Mouse (Mus musculus): ENCODE data around the gene Gm17482. TPM values are rescaled to one million over a fixed set of nuclear protein-coding genes. Genes with fewer than 3 reads are reported as not detected.

Gene Gm17482
- polyA plus RNA-seq, 1 experiment = not detected

GRCm38 (mm10) chr6:115288223-115288622 is 61.1 kb downstream of the Gm17482 start:
- H3K27ac ChIP-seq (ENCODE audit: control insufficient read depth, insufficient read depth, low read depth, low read length, poor library complexity) = no peak overlapping the region
- TF ChIP-seq POLR2A (IDR thresholded peaks at IDR 0.05; ENCODE audit: borderline replicate concordance, control insufficient read depth, low read depth, low read length) (no peak), CTCF (IDR thresholded peaks at IDR 0.05; ENCODE audit: control insufficient read depth, insufficient read depth, low read length) (no peak)
- no peak overlapping the region for H3K4me3 ChIP-seq (replicated peaks; ENCODE audit: control insufficient read depth, low read depth, low read length)
- no peaks in the 10 kb centered on the region for H3K4me1 ChIP-seq (ENCODE audit: control insufficient read depth, insufficient read depth, low read length)
- WGBS = 70% methylated on average over 3 of the region's 3 CpGs

- WGBS = 60% methylated on average over 5 of the region's 5 CpGs
- Histone ChIP-seq H3K4me3 (replicated peaks; ENCODE audit: control insufficient read depth, low read depth, low read length) (no peak overlapping the region), H3K4me1 (ENCODE audit: control insufficient read depth, insufficient read depth, low read length) (no peaks in the 10 kb centered on the region), H3K27ac (ENCODE audit: control insufficient read depth, insufficient read depth, low read depth, low read length, poor library complexity) (no peak overlapping the region)
- TF ChIP-seq CTCF (IDR thresholded peaks at IDR 0.05; ENCODE audit: control insufficient read depth, insufficient read depth, low read length) = no peak
- TF ChIP-seq POLR2A (IDR thresholded peaks at IDR 0.05; ENCODE audit: borderline replicate concordance, control insufficient read depth, low read depth, low read length) = no peak
Observed at GRCm38 (mm10) chr6:115290561-115290960, 63.4 kb downstream of the Gm17482 start.

GRCm38 (mm10) chr6:115291068-115291467 is 63.9 kb downstream of the Gm17482 start:
- no peak for TF ChIP-seq CTCF (IDR thresholded peaks at IDR 0.05; ENCODE audit: control insufficient read depth, insufficient read depth, low read length)
- no peak for TF ChIP-seq POLR2A (IDR thresholded peaks at IDR 0.05; ENCODE audit: borderline replicate concordance, control insufficient read depth, low read depth, low read length)
- WGBS = 37% methylated on average over 2 of the region's 2 CpGs
- Histone ChIP-seq H3K4me3 (replicated peaks; ENCODE audit: control insufficient read depth, low read depth, low read length) (no peak overlapping the region), H3K27ac (ENCODE audit: control insufficient read depth, insufficient read depth, low read depth, low read length, poor library complexity) (no peak overlapping the region), H3K4me1 (ENCODE audit: control insufficient read depth, insufficient read depth, low read length) (no peaks in the 10 kb centered on the region)

GRCm38 (mm10) chr6:115291823-115292222 is 64.7 kb downstream of the Gm17482 start:
- WGBS = 81% methylated on average over 6 of the region's 6 CpGs
- Histone ChIP-seq H3K27ac (ENCODE audit: control insufficient read depth, insufficient read depth, low read depth, low read length, poor library complexity) (no peak overlapping the region), H3K4me3 (replicated peaks; ENCODE audit: control insufficient read depth, low read depth, low read length) (no peak overlapping the region), H3K4me1 (ENCODE audit: control insufficient read depth, insufficient read depth, low read length) (no peaks in the 10 kb centered on the region)
- TF ChIP-seq CTCF (IDR thresholded peaks at IDR 0.05; ENCODE audit: control insufficient read depth, insufficient read depth, low read length) (no peak), POLR2A (IDR thresholded peaks at IDR 0.05; ENCODE audit: borderline replicate concordance, control insufficient read depth, low read depth, low read length) (no peak)

- no peak overlapping the region for H3K27ac ChIP-seq (ENCODE audit: control insufficient read depth, insufficient read depth, low read depth, low read length, poor library complexity)
- no peaks in the 10 kb centered on the region for H3K4me1 ChIP-seq (ENCODE audit: control insufficient read depth, insufficient read depth, low read length)
- no peak for TF ChIP-seq CTCF (IDR thresholded peaks at IDR 0.05; ENCODE audit: control insufficient read depth, insufficient read depth, low read length)
- no peak for TF ChIP-seq POLR2A (IDR thresholded peaks at IDR 0.05; ENCODE audit: borderline replicate concordance, control insufficient read depth, low read depth, low read length)
- 79% methylated on average over 6 of the region's 6 CpGs for WGBS
- no peak overlapping the region for H3K4me3 ChIP-seq (replicated peaks; ENCODE audit: control insufficient read depth, low read depth, low read length)
Observed at GRCm38 (mm10) chr6:115292621-115293020, 65.5 kb downstream of the Gm17482 start.

- WGBS = 81% methylated on average over 2 of the region's 2 CpGs
- H3K4me1 ChIP-seq (ENCODE audit: control insufficient read depth, insufficient read depth, low read length) = no peaks in the 10 kb centered on the region
Observed at GRCm38 (mm10) chr6:115293877-115294276, 66.7 kb downstream of the Gm17482 start.

GRCm38 (mm10) chr6:115307134-115307533 is 80.0 kb downstream of the Gm17482 start:
- no peaks in the 10 kb centered on the region for H3K4me1 ChIP-seq (ENCODE audit: control insufficient read depth, insufficient read depth, low read length)
- WGBS = 49% methylated on average over 2 of the region's 2 CpGs
- H3K4me3 ChIP-seq (replicated peaks; ENCODE audit: control insufficient read depth, low read depth, low read length) = no peak overlapping the region
- no peak overlapping the region for H3K27ac ChIP-seq (ENCODE audit: control insufficient read depth, insufficient read depth, low read depth, low read length, poor library complexity)
- TF ChIP-seq POLR2A (IDR thresholded peaks at IDR 0.05; ENCODE audit: borderline replicate concordance, control insufficient read depth, low read depth, low read length) (no peak), CTCF (IDR thresholded peaks at IDR 0.05; ENCODE audit: control insufficient read depth, insufficient read depth, low read length) (no peak)

More at GRCm38 (mm10) chr6:115293877-115294276, 66.7 kb downstream of the Gm17482 start:
- TF ChIP-seq CTCF (IDR thresholded peaks at IDR 0.05; ENCODE audit: control insufficient read depth, insufficient read depth, low read length) (no peak), POLR2A (IDR thresholded peaks at IDR 0.05; ENCODE audit: borderline replicate concordance, control insufficient read depth, low read depth, low read length) (no peak)
- Histone ChIP-seq H3K27ac (ENCODE audit: control insufficient read depth, insufficient read depth, low read depth, low read length, poor library complexity) (no peak overlapping the region), H3K4me3 (replicated peaks; ENCODE audit: control insufficient read depth, low read depth, low read length) (no peak overlapping the region)

Other genes starting within 250 kb of the Gm17482 start
- gene Tamm41, start 189.5 kb upstream of the Gm17482 start, polyA plus RNA-seq (2011; ENCODE audit: insufficient read depth, insufficient read length, low replicate concordance, missing spikeins) = 25.6 and 28.5 TPM in 2 replicates
- 1.4 TPM in 1 of 2 replicates, not detected in the other for gene Syn2, start 92.4 kb upstream of the Gm17482 start, polyA plus RNA-seq (2011; ENCODE audit: insufficient read depth, insufficient read length, low replicate concordance, missing spikeins)
- 0.62 and 1.9 TPM in 2 replicates for gene Timp4, start 24.9 kb downstream of the Gm17482 start, polyA plus RNA-seq (2011; ENCODE audit: insufficient read depth, insufficient read length, low replicate concordance, missing spikeins)
- gene Pparg, start 133.6 kb downstream of the Gm17482 start, polyA plus RNA-seq (2011; ENCODE audit: insufficient read depth, insufficient read length, low replicate concordance, missing spikeins) = 11.9 and 13.1 TPM in 2 replicates

Measured in bone marrow, adult 2 months (tissue).